Mouse (Mus musculus) left cerebral cortex, adult 8-10 months (tissue): Measurements from ENCODE around the gene Dab1. TPM values are rescaled to one million over a fixed set of nuclear protein-coding genes. Genes with fewer than 3 reads are reported as not detected.

Experiments
- DNase-seq, 2 experiments: peaks; one replicate each; pipeline ENCODE4 v3.0.0; 2022; ENCODE audit warnings: low spot score in 2 of 2
- total RNA-seq, 4 experiments: library from RNA; stranded (reverse); gene quantifications; 2 replicates each; pipeline ENCODE4 v1.2.4; 2022

Gene Dab1
- total RNA-seq, 4 experiments from 2014 or later = 98.4 to 114 (median 107) TPM

DNA sequence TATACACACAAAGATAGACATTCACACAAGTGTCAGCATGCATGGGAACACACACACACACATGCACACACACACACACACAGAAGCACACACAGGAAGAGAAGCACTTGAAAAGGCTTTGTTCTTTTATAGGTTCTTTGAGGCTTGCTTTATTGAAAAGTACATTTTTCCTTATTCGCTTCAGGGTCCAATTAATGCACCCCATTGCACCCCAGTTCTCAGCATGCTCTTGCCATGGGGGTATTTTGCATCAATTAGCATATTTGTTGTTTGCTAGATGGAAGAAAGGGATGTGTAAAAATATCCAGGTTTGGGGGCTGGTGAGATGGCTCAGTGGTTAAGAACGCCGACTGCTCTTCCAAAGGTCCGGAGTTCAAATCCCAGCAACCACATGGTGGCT is 1025.7 kb downstream of the Dab1 start:
- no peak for DNase-seq

DNA sequence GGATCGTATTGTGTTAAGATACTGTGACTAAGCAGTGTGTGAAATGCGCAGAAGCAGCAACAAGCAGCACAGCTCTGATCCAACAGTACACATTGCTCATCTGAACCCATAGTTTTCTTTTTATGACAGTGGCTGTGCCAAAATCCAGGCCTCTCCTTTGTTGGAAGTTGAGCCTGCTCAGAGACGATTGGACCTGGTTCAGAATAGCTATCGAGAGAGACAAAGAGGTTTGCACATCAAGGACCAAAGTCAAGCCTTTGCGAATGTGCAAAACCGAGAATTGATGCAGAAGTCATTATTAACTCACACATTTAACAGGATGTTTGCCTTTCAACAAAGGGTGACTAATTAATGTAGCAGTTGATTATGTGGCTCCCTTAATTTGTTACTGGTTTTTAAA is 1032.6 kb downstream of the Dab1 start:
- no peak for DNase-seq

DNA sequence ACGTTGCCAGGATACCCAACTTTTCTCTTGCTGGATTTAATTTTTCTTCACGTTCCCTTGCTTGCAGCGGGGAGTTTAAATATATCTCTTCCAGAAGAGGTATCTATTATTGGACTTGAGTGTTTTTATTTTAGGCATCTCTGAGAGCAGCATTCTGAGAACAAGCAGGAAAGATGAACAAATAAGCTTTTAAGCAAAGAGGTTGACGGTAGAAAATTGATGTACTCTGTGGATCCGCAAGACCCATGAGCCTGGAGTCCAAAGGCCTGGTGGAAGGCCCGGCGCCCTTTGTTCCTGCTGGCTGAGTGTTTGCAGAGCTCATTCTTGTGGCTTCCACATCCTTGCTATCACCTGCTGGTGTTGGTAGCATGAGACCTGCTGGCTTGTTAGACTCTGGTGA is 1037.6 kb downstream of the Dab1 start:
- peak in 1 of 2 experiments; percentile 36 for DNase-seq

DNA sequence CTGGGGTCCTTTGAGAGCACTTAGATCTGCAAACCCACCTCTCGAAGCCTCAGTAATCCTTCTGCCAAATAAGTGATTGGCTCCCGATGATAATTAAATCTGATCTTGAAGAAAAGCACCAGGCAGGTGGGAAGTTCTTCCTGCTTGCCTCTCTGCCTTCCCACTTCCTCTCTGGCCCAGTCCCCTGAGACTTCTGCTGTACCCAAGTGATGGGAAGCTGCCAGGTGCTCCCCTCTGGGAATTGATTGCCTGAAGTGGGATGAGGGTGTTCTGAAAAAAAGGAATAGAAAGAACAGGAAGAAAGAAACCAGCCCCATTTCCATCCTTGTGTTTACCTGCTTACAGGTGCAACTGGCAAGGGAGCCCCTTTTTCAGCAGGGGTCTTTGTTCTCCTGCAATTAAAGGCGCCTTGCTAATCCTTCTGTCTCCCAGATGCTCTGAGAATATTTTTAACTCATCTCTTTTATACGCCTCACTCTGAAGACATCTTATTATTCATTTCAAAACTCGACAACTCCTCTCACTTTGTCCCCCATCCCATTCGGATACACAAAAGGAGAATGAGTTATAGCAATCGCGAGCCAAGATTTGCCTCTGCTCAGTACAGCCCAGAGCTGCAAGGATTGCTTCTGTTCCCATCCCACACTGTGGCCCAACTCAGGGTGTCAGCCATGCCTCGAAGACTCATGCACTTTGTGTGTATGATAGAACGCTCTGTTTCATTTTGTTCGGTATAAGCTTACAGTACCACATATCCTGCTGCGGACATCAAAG is 1043.9 kb downstream of the Dab1 start:
- DNase-seq = peak in 1 of 2 experiments; percentile 58

DNA sequence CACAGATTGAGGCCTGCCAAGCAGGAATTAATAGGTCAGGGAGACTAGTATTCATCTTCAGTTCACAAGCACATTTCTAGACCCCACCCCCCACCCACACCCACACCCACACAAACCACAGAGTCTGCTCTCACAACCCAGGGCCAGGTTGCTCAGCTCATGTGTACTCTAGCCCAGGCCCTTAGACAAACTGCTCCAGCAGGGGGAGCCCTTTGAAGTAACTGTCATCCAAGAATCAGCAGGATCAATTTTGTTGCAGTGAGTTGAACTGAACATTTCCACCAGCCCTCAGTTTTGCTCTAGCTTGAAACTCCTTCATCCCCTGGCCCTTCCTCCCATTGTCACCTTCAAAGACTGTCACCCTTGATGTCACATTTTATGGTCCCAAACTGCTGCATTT is 1046.4 kb downstream of the Dab1 start:
- no peak for DNase-seq

DNA sequence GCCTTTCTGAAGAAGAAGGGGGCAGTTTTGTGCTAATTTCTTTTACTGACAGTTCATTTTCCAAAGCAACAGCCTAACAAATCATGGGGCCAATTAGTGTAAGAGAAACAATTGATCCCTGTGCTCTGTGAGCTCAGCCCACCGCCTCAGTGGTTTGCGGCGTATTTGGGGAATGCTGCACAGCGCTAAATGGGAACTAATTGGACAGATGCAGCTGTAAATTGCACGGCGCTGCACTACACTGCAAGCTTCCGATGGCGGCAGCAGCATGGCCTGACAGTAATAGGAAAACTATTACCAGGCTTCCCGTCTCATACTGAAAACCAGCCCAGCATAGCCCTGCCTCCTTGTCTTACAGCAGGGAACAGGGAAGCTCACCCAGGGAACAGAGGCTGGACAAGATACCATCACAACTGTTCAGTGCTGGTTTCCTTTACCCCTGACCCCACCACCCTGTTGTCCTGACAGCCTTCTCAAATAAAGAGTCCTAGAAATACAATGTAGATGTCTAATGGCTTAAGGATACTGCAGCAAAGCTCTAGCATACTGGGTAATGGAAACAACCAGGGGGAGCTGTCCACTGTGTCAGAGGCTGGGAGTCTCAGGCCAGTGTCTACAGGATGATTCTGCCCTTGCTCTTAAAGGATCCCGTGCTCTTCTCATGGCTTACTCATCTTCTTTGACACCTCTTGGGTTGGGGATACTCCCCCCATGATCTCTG is 1047.8 kb downstream of the Dab1 start:
- no peak for DNase-seq

DNA sequence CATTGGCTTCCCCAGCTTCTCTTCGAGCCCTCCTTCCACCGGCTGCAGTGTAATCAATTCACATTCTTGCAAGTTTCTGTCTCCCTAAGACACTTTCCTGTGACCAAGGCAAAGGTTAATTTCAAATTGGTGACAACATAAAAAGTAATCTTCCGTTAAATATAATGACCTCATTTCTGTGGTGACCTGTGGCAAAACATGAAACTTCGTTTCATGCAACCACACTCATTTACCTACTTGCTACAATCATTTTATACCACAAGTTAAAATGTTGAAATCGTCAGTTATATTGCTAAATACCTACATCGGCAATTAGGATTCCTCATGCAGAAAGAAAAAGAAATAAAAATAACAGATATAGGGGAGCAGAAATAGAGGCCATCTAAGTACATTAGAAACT is 1048.9 kb downstream of the Dab1 start:
- DNase-seq = no peak

DNA sequence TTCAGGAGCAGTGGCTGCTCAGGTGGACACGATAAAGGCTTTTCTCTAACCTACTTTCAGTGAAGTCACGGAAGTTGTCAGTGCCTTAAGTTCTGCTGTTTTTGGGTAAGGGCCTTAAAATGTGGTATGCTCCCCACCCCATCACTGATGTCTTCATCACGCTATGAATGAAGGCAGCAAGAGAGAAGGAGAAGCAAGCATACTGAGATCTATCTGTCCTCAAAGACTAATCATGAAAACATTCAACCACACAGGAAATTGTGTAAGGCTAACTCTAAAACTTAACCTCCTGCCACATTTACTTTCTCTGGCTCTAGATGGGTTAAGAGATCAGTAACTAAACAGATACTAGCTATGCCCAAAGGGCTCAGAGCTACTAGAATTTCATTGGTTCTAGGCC is 1050.2 kb downstream of the Dab1 start:
- DNase-seq = no peak

DNA sequence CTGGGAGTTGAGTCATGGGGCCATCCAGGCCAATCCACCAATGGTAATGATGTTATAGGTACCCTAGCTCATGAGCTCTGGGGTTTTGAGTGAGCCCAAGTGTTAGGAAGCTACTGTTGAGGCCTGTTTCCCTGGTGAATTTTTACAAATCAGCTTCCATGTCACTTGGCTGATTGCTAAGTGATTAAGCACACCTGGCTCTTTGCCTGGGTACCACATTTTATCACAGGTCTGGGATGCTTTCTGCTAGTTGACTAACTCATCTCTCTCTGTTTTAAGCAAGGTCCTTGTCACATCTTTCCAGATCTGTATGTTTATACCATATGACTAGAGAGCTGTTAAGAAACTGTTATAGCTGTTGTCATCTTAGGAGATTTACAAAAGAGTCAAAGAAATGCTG is 1051.6 kb downstream of the Dab1 start:
- no peak for DNase-seq

DNA sequence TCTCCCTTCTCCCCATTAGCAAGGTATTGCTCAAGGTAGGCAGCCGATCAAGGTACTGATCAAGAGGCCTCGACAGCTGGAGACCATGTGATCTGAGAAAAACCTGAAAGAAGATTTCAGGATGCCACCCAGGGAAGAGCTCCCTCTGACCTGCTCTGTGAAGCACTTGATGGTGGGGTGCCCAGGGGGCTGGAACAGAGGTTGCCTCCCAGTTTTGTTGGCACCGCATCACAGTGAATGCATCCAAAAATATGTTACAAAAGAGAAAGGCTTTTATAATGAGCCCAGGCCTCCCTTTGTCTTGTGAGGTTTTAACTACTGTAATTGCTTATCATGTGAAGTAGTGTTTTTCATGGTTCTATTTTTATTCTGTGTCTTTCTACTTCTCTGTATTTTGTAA is 1054.2 kb downstream of the Dab1 start:
- no peak for DNase-seq

DNA sequence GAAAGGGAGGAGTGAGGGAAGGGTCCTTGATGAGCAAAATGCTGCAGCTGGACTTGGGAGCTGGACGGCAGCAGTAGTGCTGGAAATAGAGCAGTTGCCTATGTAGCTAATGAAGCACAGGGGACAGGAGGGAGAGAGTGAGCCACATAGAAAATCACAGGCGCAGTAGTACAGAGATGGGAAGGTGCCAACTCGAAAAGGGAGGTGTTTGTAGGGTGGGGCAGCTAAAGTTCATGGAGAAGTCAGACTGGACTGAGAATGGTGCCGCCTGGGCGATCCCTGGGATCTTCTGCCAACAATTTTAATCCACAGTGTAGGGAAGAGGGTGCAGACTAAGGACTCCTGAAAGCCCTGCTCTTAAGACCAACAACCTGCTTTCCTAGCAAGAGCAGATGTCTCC is 1055.5 kb downstream of the Dab1 start:
- no peak for DNase-seq

DNA sequence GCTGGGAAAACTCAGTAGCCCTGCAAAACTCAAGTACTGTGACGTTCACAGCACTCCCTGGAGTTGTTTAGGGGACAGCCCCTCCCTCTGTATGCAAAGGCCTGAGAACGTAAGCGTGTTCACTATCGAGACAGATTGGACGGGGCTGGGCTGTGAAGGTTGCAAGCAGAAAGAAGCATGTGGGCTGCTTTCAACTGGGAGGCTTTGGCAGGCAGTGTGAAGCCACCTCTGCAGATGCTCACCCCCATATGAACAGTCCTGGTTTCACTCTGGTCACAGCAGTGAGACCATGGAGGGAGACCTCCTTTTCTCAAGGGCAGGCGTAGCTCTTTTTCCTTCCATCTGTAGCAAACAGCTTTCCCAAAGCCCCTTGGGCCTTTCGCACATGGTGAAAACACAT is 1059.1 kb downstream of the Dab1 start:
- peak in 1 of 2 experiments; percentile 72 for DNase-seq

DNA sequence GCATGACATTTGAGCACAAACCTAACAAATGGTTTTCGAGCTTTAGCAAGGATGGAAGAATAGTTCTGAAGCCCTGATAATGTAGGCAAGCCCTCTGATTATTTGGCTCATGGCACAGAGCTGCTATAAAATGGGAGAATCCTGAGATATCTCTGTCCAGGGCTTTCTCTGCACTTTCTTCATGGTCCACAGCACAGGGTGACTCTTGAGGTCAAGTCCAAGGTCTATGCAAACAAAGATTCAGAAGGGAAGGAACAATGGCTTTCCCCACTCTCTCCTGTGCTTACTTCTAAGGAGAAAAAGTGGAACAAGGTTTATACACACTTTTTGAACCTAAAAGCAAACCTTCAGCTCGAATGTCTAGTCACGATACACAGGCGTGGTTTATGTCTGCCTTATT is 1061.3 kb downstream of the Dab1 start:
- no peak for DNase-seq

DNA sequence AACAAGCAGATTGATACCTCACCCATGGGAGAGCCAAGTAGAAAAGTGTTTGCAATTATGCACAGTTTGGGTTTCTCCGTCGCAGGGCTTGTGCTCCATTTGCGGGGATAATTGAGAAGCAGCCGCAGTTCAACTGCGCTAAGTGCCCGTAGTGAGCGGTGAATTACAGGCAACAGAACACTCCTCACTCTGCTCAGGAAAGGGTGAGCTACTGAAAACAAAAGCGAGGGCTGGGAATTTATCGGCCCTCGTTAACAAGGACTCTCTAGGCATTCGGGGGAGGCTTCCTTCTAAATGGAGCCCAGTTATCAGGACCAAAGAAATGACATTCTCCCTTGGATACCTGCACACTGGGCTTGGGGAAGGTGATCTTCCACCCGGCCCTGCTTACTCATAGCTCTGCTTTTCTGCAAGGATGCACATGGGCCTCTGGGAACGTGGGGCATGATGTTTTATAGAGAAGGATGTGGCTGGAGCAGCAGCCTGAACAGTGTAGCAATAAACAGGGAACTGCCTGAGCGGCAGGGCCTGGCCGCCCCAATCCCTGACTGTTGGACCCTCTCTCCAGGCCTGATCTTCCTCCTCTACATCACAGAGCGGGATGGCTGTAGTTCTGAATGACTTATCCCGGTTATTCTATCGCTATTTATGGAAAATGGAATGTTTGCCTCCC is 1067.1 kb downstream of the Dab1 start:
- no peak for DNase-seq

DNA sequence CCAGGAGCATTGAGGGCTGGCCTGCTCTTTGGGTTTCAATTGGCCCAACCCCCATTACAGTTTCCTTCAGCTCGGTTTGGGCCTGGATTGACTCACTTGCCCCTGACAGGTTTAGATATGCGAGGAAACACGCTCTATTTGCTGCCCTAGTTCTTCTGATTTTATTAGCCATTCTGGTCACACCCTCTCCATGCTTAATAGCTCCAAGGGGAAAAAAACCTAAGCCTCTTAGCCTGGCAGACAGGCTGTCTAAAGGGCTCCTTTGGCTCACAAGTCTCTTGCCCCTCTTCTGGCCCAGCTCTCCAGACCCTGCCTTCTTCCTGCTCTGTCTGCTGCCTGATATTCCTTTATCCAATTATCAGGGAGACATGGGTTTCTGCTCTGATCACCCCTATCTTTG is 1069.9 kb downstream of the Dab1 start:
- no peak for DNase-seq

DNA sequence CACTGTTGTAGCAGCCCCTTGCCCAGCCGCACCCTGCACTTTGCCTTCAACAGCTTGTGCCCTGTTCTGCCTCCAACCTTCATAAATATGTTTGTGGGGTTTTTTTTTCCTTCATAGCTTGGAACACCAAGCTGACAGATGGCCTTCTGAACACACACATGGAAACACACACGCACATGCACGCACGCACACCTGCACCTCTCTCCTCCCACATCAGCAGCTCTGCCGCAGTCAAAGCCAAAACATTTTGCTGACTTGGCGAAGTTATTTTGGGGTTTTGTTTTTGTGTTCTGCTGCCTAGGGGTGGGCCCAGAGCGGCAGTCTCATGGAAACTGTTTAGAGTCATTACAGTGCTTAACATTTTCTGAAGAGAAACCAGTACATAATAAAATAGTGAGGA is 1071.9 kb downstream of the Dab1 start:
- DNase-seq = peak in 1 of 2 experiments; percentile 58

DNA sequence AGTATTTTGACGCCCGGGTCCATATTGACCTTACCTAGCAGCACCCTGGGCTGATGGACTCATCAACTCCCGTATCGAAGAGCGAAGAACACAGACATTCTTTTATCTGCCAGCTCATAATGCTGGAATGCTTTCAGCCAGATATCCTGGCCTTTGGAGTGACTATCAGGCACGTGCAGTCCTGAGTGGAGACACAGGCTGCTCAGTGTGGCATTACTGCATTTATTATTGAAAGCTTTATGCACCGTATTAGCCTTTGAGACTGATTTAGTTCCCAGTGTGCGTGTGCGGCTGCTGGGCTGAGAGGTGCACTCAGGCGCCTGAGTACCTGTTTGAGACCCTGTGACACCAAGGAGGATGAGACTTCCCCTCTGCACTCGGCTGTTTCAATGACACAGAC is 1075.0 kb downstream of the Dab1 start:
- no peak for DNase-seq

DNA sequence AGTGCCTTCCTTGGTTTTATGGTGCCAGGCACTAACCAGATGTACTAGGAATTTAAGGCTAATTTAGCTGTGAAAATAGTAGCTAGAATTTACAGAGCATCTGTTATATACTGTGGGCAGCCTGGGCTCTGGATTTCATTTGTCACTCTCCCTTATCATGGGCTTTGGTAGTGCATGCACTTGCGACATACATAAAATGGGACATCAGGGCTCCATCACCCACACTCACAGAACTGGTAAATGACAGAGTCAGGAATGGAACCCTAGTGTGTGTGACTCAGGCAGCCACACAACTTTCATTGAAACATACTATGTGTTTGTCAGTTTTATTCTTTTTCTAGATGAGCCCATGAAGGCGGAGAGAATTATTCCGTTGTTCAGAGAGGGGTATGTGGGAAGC is 1077.4 kb downstream of the Dab1 start:
- no peak for DNase-seq

DNA sequence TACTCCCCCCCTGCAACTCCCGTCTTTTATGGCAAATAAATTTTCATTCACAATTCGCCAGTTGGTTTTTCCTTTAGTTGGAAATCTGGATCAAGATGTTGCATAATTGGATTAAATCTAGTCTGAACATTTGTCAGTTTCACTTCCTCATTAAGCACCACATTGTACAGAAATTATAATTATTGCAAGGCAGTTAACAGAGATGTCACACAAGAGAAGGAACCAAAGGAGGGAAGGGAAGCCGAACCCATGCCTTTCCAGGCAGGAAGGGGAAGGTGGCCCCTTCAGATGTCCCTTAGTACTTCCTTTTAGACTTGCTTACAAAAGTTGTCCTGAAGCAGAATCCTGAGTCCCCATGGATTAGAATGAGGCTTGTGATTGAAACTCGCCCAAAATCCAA is 1078.5 kb downstream of the Dab1 start:
- DNase-seq = no peak

DNA sequence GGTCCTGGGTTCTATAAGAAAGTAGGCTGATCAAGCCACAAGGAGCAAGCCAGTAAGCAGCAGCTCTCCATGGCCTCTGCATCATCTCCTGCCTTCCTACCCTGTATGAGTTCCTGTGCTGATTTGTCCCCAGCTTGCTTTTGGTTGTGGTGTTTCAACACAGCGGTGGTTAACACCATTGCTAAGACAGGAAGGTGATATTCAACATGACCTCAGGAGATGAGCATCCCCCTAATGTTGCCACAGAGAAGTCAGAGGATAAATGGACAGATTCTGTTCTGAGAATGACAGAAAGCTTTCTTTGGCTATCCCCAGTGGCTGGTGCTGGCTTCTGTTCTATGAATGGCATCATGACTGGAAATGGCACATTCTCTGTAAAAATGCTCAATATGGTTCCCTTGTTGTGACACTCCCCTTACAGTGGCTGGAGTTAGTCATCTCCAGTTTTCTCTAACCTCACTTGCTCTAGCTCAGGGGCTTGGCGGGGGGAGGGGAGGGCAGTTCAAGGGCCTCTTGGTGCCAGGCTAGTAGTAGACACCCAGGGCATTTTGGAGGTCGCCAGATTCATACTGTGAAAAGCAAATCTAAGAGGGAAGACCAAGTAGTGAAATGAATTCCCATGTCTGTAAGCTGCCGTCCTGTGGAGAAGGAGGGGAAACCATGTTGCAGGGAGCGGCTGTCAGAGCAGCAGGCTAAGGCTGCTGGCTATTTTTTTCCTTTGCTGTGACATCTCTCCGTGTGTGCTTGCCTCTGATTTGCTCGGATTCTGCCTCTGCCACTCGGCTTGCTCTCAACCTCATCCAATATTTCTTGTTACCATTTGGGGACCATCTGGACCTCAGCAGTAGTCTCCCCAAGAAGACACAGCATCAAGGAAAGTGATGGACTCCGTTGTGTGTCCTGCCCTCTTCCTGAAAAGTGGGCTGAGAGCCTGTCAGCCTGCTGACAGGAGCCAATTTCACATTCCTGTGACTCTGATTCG is 1086.8 kb downstream of the Dab1 start:
- no peak for DNase-seq

DNA sequence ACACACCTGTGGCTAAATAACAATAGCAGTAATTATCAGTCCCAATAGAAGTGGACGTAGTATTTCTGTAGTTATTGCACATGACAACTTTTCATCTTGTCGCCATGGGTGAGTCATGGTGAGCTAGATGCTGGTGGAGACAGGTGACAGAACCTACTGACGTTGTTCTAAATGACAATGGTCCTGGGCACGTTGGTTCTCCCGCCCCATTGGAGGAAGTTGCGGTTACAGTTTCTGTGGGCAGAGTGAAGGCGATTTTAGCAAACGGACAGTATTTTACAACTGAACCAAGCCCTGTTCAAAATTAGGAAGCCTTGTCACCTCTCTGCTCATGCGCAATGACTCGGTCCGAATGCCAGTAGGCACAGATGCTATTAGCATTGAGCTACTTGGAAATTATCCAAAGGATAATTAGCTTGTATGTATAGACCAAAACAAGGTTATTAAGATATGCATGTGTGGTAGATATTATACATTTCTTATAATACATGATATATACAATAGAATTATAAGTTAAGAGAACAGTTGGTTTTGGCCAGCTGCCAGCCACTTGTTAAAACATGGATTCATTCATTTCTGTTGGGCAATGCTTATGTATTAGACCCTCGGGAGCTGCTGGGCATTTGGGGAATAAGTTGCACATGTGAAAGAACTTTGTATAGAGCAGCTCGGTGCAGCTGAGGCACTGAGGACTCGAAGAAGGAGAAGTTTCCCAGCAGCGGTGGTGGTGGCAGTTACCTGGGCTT is 1093.4 kb downstream of the Dab1 start:
- no peak for DNase-seq
